Mouse (Mus musculus) C2C12 (cell line): Measurements from ENCODE around the gene Tax1bp3. TPM values are rescaled to one million over a fixed set of nuclear protein-coding genes. Genes with fewer than 3 reads are reported as not detected.

ENCODE experiments used
- H3K27me3 ChIP-seq: one replicate; pipeline ENCODE4 v1.6.1; 2011; ENCODE audit not compliant: control insufficient read depth, insufficient read depth, insufficient read length
- H3K36me3 ChIP-seq: one replicate; pipeline ENCODE4 v1.6.1; 2011; ENCODE audit not compliant: control insufficient read depth, insufficient read depth
- H3K4me3 ChIP-seq: one replicate; pipeline ENCODE4 v1.5.1; 2011; ENCODE audit warnings: mild to moderate bottlenecking, control low read depth; ENCODE audit not compliant: poor library complexity, insufficient read depth, severe bottlenecking
- H3K79me2 ChIP-seq: one replicate; pipeline ENCODE4 v1.6.1; 2011; ENCODE audit not compliant: control insufficient read depth, insufficient read depth
- H3K79me3 ChIP-seq: one replicate; pipeline ENCODE4 v1.6.1; 2011; ENCODE audit warnings: low read depth, control low read depth
- H3ac ChIP-seq: one replicate; pipeline ENCODE3; 2011; ENCODE audit warnings: low read depth; ENCODE audit not compliant: control insufficient read depth, insufficient read length
- CEBPB ChIP-seq: IDR thresholded peaks from one replicate; pipeline ENCODE4 v1.6.1; 2011; ENCODE audit warnings: low read depth, mild to moderate bottlenecking, control low read depth, moderate library complexity
- CTCF ChIP-seq: IDR thresholded peaks from one replicate; pipeline ENCODE4 v1.5.1; 2011; ENCODE audit not compliant: control insufficient read depth, insufficient read depth, insufficient read length
- FOSL1 ChIP-seq: IDR thresholded peaks from one replicate; pipeline ENCODE4 v1.8.0; 2011; ENCODE audit warnings: mild to moderate bottlenecking, low read length; ENCODE audit not compliant: poor library complexity, insufficient read depth, severe bottlenecking
- MAX ChIP-seq: IDR thresholded peaks from one replicate; pipeline ENCODE4 v1.6.1; 2011; ENCODE audit warnings: mild to moderate bottlenecking, control low read depth
- MYOD1 ChIP-seq: IDR thresholded peaks from one replicate; pipeline ENCODE4 v1.6.1; 2011; ENCODE audit warnings: low read depth; ENCODE audit not compliant: control insufficient read depth, insufficient read length
- MYOG ChIP-seq: IDR thresholded peaks from one replicate; pipeline ENCODE4 v1.6.1; 2011; ENCODE audit not compliant: control insufficient read depth, insufficient read length; ENCODE audit errors: extremely low read depth
- USF1 ChIP-seq: IDR thresholded peaks from one replicate; pipeline ENCODE4 v1.6.1; 2011; ENCODE audit warnings: low read depth, mild to moderate bottlenecking, control low read depth, moderate library complexity
- polyA plus RNA-seq: library from polyadenylated mRNA; unstranded; fragments of >200 nt; fragmentation: generic; extraction: Trizol; gene quantifications from one replicate; pipeline ENCODE4 v1.2.1, GENCODE M21; 2012; ENCODE audit warnings: missing spikeins

The Tax1bp3 gene
- polyA plus RNA-seq, 1 experiment, result 159 TPM

- no peak overlapping the region for H3ac ChIP-seq
- no peak for TF ChIP-seq MYOD1
- TF ChIP-seq FOSL1, result no peak
- TF ChIP-seq MYOG, result no peak
- no peak for TF ChIP-seq MAX
- TF ChIP-seq CEBPB, result no peak
- no peak for TF ChIP-seq CTCF
- TF ChIP-seq USF1, result no peak
- no peaks in the 10 kb centered on the region for H3K36me3 ChIP-seq
- no peaks in the 10 kb centered on the region for H3K27me3 ChIP-seq
- no peaks in the 10 kb centered on the region for H3K79me3 ChIP-seq
- no peak overlapping the region for H3K4me3 ChIP-seq
- H3K79me2 ChIP-seq, result no peaks in the 10 kb centered on the region
Measured at GRCm38 (mm10) chr11:73203895-73204294, 27.0 kb downstream of the Tax1bp3 start.

GRCm38 (mm10) chr11:73205194-73205593, 28.3 kb downstream of the Tax1bp3 start:
- H3ac ChIP-seq, result no peak overlapping the region
- H3K4me3 ChIP-seq, result no peak overlapping the region
- H3K79me2 ChIP-seq, result no peaks in the 10 kb centered on the region
- no peak for TF ChIP-seq FOSL1
- no peak for TF ChIP-seq MAX
- no peak for TF ChIP-seq CEBPB
- TF ChIP-seq MYOG, result no peak
- no peak for TF ChIP-seq USF1
- TF ChIP-seq MYOD1, result no peak
- no peak for TF ChIP-seq CTCF
- H3K79me3 ChIP-seq, result no peaks in the 10 kb centered on the region
- H3K27me3 ChIP-seq, result no peaks in the 10 kb centered on the region
- no peaks in the 10 kb centered on the region for H3K36me3 ChIP-seq

- H3K4me3 ChIP-seq, result no peak overlapping the region
- no peaks in the 10 kb centered on the region for H3K79me2 ChIP-seq
- H3K79me3 ChIP-seq, result no peaks in the 10 kb centered on the region
- TF ChIP-seq MYOG (no peak), MAX (no peak), MYOD1 (no peak), CEBPB (no peak)
- no peaks in the 10 kb centered on the region for H3K27me3 ChIP-seq
- no peaks in the 10 kb centered on the region for H3K36me3 ChIP-seq
- H3ac ChIP-seq, result no peak overlapping the region
Measured at GRCm38 (mm10) chr11:73207621-73208020, 30.7 kb downstream of the Tax1bp3 start.

GRCm38 (mm10) chr11:73213956-73214355, 37.1 kb downstream of the Tax1bp3 start:
- TF ChIP-seq CTCF (no peak), CEBPB (no peak), USF1 (no peak), FOSL1 (no peak), MYOD1 (no peak), MAX (no peak), MYOG (no peak)
- H3K79me2 ChIP-seq, result no peaks in the 10 kb centered on the region
- no peaks in the 10 kb centered on the region for H3K36me3 ChIP-seq
- H3K4me3 ChIP-seq, result no peak overlapping the region
- no peak overlapping the region for H3ac ChIP-seq
- H3K79me3 ChIP-seq, result no peaks in the 10 kb centered on the region
- H3K27me3 ChIP-seq, result peaks cover 4% of the 10 kb centered on the region

GRCm38 (mm10) chr11:73219671-73220070, 42.8 kb downstream of the Tax1bp3 start:
- Histone ChIP-seq H3K4me3 (no peak overlapping the region), H3K36me3 (no peaks in the 10 kb centered on the region), H3K79me3 (no peaks in the 10 kb centered on the region), H3K79me2 (no peaks in the 10 kb centered on the region), H3K27me3 (no peaks in the 10 kb centered on the region), H3ac (no peak overlapping the region)
- TF ChIP-seq MYOD1 (no peak), MAX (no peak), CTCF (no peak), FOSL1 (no peak), CEBPB (no peak), USF1 (no peak), MYOG (no peak)

- Histone ChIP-seq H3K79me2 (no peaks in the 10 kb centered on the region), H3K27me3 (no peaks in the 10 kb centered on the region), H3K4me3 (no peak overlapping the region), H3K79me3 (no peaks in the 10 kb centered on the region), H3K36me3 (no peaks in the 10 kb centered on the region), H3ac (no peak overlapping the region)
- TF ChIP-seq USF1, result peak; percentile 38
- TF ChIP-seq CEBPB, result no peak
Measured at GRCm38 (mm10) chr11:73220651-73221050, 43.8 kb downstream of the Tax1bp3 start.
